ENCODE assay signal across 8 mouse cellular contexts in genomic region chr8:11755873-11756272, GRCm38 (mm10). TPM values are rescaled to one million over a fixed set of nuclear protein-coding genes. Genes with fewer than 3 reads are reported as not detected.
DNase-seq lines count a peak whose midpoint lies in the region; ATAC-seq and TF ChIP-seq lines count a peak whose summit lies in the region.

No protein-coding gene starts in this region.

- H3K9ac ChIP-seq in kidney, embryonic 16.5 days (replicated peaks; ENCODE audit: low read length) = no peak overlapping the region
- no peak overlapping the region for H3K9ac ChIP-seq in ES-E14 (ENCODE audit: insufficient read depth, low read depth, low read length, poor library complexity, severe bottlenecking)
- no peak overlapping the region for H3K9ac ChIP-seq in midbrain, postnatal 0 days (replicated peaks; ENCODE audit: low read length, poor library complexity, severe bottlenecking)

- no peaks in the 10 kb centered on the region for H3K36me3 ChIP-seq in kidney, embryonic 16.5 days (ENCODE audit: insufficient read depth, low read length)
- no peaks in the 10 kb centered on the region for H3K36me3 ChIP-seq in ES-E14 (ENCODE audit: control insufficient read depth, insufficient read depth, low read length, poor library complexity, severe bottlenecking)
- H3K36me3 ChIP-seq in midbrain, postnatal 0 days (ENCODE audit: insufficient read depth, low read length) = no peaks in the 10 kb centered on the region
- H3K36me3 ChIP-seq in thymus, adult 2 months (ENCODE audit: control insufficient read depth, insufficient read depth, low read length) = no peaks in the 10 kb centered on the region

- no peak overlapping the region for H3K4me3 ChIP-seq in kidney, embryonic 16.5 days (ENCODE audit: low read length)
- no peak overlapping the region for H3K4me3 ChIP-seq in ES-E14 (ENCODE audit: insufficient read depth in 1 of 2, low read depth in 1 of 2, low read length in 2 of 2, poor library complexity in 1 of 2, severe bottlenecking in 1 of 2)
- no peak overlapping the region for H3K4me3 ChIP-seq in gastrocnemius, adult 2 months
- no peak overlapping the region for H3K4me3 ChIP-seq in layer of hippocampus, adult 2 months
- H3K4me3 ChIP-seq in midbrain, postnatal 0 days (ENCODE audit: low read depth, low read length) = no peak overlapping the region
- H3K4me3 ChIP-seq in thymus, adult 2 months (ENCODE audit: control insufficient read depth, insufficient read depth, low read length) = no peak overlapping the region

- peak; percentile 79 for DNase-seq in kidney, adult 18-20 months
- peak; percentile 87 for DNase-seq in ES-E14 (ENCODE audit: low read depth, low spot score)
- peak; percentile 83 for DNase-seq in c-Kit-positive CD71-positive TER-119-negative erythroid progenitor cells, embryonic 14.5 days (ENCODE audit: low read depth)
- DNase-seq in gastrocnemius, adult 2 months = peak; percentile 73
- peak; percentile 63 to 69 for DNase-seq in layer of hippocampus, adult 2 months (ENCODE audit: low spot score in 2 of 2)
- peak; percentile 66 for DNase-seq in midbrain, postnatal 0 days (ENCODE audit: low spot score)
- peak; percentile 81 for DNase-seq in thymus, adult 2 months

- no peak for TF ChIP-seq POLR2A in thymus, adult 2 months (IDR thresholded peaks at IDR 0.05; ENCODE audit: control insufficient read depth, extremely low read depth, insufficient read depth, low read length, poor library complexity)

- no peaks in the 10 kb centered on the region for H3K27me3 ChIP-seq in kidney, embryonic 16.5 days (ENCODE audit: insufficient read depth, low read length)
- no peaks in the 10 kb centered on the region for H3K27me3 ChIP-seq in midbrain, postnatal 0 days (ENCODE audit: insufficient read depth, low read length)
- no peaks in the 10 kb centered on the region for H3K27me3 ChIP-seq in thymus, adult 2 months (ENCODE audit: control insufficient read depth, insufficient read depth, low read length)

- ATAC-seq in kidney, embryonic 16.5 days (ENCODE audit: low FRiP score, low TSS enrichment) = no peak
- ATAC-seq in midbrain, postnatal 0 days (ENCODE audit: low FRiP score) = no peak

- H3K4me2 ChIP-seq in kidney, embryonic 16.5 days (replicated peaks; ENCODE audit: low read depth, low read length) = no peak overlapping the region
- no peak overlapping the region for H3K4me2 ChIP-seq in midbrain, postnatal 0 days (ENCODE audit: low read depth, low read length, poor library complexity, severe bottlenecking)

- 12% methylated on average over 5 of the region's 5 CpGs for WGBS in kidney, embryonic 16.5 days
- WGBS in midbrain, postnatal 0 days = 18% methylated on average over 5 of the region's 5 CpGs
- WGBS in thymus, adult 2 months = 18% methylated on average over 5 of the region's 5 CpGs

- no peaks in the 10 kb centered on the region for H3K9me3 ChIP-seq in kidney, embryonic 16.5 days (ENCODE audit: low read length)
- H3K9me3 ChIP-seq in ES-E14 (ENCODE audit: control insufficient read depth, insufficient read depth, low read depth, low read length) = no peaks in the 10 kb centered on the region
- H3K9me3 ChIP-seq in midbrain, postnatal 0 days (ENCODE audit: low read length) = no peaks in the 10 kb centered on the region

- peaks cover 20% of the 10 kb centered on the region for H3K4me1 ChIP-seq in kidney, embryonic 16.5 days (ENCODE audit: insufficient read depth, low read length)
- peaks cover 0 to 2% of the 10 kb centered on the region in 2 experiments; a peak in 2 of 4 replicates for H3K4me1 ChIP-seq in ES-E14 (ENCODE audit: control insufficient read depth in 2 of 2, insufficient read depth in 2 of 2, low read length in 2 of 2, poor library complexity in 1 of 2)
- peaks cover 10% of the 10 kb centered on the region for H3K4me1 ChIP-seq in midbrain, postnatal 0 days (ENCODE audit: insufficient read depth, low read length)
- peaks cover 9% of the 10 kb centered on the region for H3K4me1 ChIP-seq in thymus, adult 2 months (replicated peaks; ENCODE audit: control insufficient read depth, insufficient read depth, low read length)

- in situ Hi-C loops in ES-E14 (cut with MboI; ENCODE audit: low sequenced_read_pairs in 2 of 2, unreplicated experiment in 2 of 2) = no loop called here

- H3K27ac ChIP-seq in kidney, embryonic 16.5 days (ENCODE audit: low read length) = no peak overlapping the region
- no peak overlapping the region for H3K27ac ChIP-seq in ES-E14 (ENCODE audit: insufficient read depth, low read depth, low read length, poor library complexity, severe bottlenecking)
- H3K27ac ChIP-seq in gastrocnemius, adult 2 months = no peak overlapping the region
- H3K27ac ChIP-seq in layer of hippocampus, adult 2 months = no peak overlapping the region
- no peak overlapping the region for H3K27ac ChIP-seq in midbrain, postnatal 0 days (ENCODE audit: low read depth, low read length)
- H3K27ac ChIP-seq in thymus, adult 2 months (ENCODE audit: control insufficient read depth, insufficient read depth, low read length) = no peak overlapping the region

- peak; percentile 75 for TF ChIP-seq CTCF in gastrocnemius, adult 2 months (IDR thresholded peaks at IDR 0.05)
- peak; percentile 82 for TF ChIP-seq CTCF in layer of hippocampus, adult 2 months (conservative IDR thresholded peaks at IDR 0.05)
- peak; percentile 71 for TF ChIP-seq CTCF in midbrain, postnatal 0 days (IDR thresholded peaks at IDR 0.05)
- TF ChIP-seq CTCF in thymus, adult 2 months (IDR thresholded peaks at IDR 0.05; ENCODE audit: borderline replicate concordance, control insufficient read depth, extremely low read depth, insufficient read depth, low read length, poor library complexity) = no peak

- intact Hi-C loops in gastrocnemius, adult 2 months (cut with DNase I) = loop anchor here (5.0 kb wide), 1 partner anchor 166 kb away; no protein-coding TSS in a partner anchor

TF ChIP-seq in ES-E14, 5 proteins besides CTCF, POLR2A, EP300 and RAD21:
- TF ChIP-seq MAFK (IDR thresholded peaks at IDR 0.05; ENCODE audit: insufficient read depth, low read depth, low read length) (no peak), CHD2 (IDR thresholded peaks at IDR 0.05; ENCODE audit: low read depth, low read length) (no peak), ZNF384 (IDR thresholded peaks at IDR 0.05; ENCODE audit: low read depth, low read length) (peak; percentile 95)
TF ChIP-seq in ES-E14: peak in this region for 1.

RNA-seq across cellular contexts. Expression of gene Arhgef7, which starts 28.4 kb away (rescaled TPM):
- 43.3 and 46.2 TPM in 2 replicates for polyA plus RNA-seq in kidney, embryonic 16.5 days (2015; fragmentation: Nextera tagmentation; extraction: Ambion mirVana)
- total RNA-seq in ES-E14 (2012; rRNA removed) = 33.0 and 35.8 TPM in 2 replicates
- 10 to 100 TPM; 30.3 to 50.9 TPM for total RNA-seq in gastrocnemius, adult 2 months (2021)
- total RNA-seq in layer of hippocampus, adult 2 months (2021) = 100 to 1,000 TPM; 120 to 123 TPM
- total RNA-seq in midbrain, postnatal 0 days (2014; rRNA removed) = 87.5 and 124 TPM in 2 replicates
- 54.3 and 55.3 TPM in 2 replicates for polyA plus RNA-seq in midbrain, postnatal 0 days (2015; fragmentation: Nextera tagmentation; extraction: Ambion mirVana)
- 36.1 and 36.6 TPM in 2 replicates for polyA plus RNA-seq in thymus, adult 2 months (2012; rRNA removed)

RNA-seq across cellular contexts. Expression of gene 1700016D06Rik, which starts 55.0 kb away (rescaled TPM):
- polyA plus RNA-seq in kidney, embryonic 16.5 days (2015; fragmentation: Nextera tagmentation; extraction: Ambion mirVana) = 0.26 TPM in 1 of 2 replicates, not detected in the other
- total RNA-seq in ES-E14 (2012; rRNA removed) = 0.95 and 2.1 TPM in 2 replicates
- total RNA-seq in gastrocnemius, adult 2 months (2021) = not detected
- total RNA-seq in layer of hippocampus, adult 2 months (2021) = not detected
- not detected in 2 replicates for total RNA-seq in midbrain, postnatal 0 days (2014; rRNA removed)
- polyA plus RNA-seq in midbrain, postnatal 0 days (2015; fragmentation: Nextera tagmentation; extraction: Ambion mirVana) = 0.47 and 0.48 TPM in 2 replicates
- polyA plus RNA-seq in thymus, adult 2 months (2012; rRNA removed) = not detected in 2 replicates
